Mouse (Mus musculus): ENCODE data around the gene Hspb6. TPM values are rescaled to one million over a fixed set of nuclear protein-coding genes. Genes with fewer than 3 reads are reported as not detected.

Hspb6 gene
- polyA plus RNA-seq, 1 experiment from 2014 or later, result 6.9 TPM

GRCm38 (mm10) chr7:30525954-30526353 lies 26.0 kb upstream of the Hspb6 start:
- no peaks in the 10 kb centered on the region for H3K27me3 ChIP-seq (ENCODE audit: control insufficient read depth, insufficient read depth, low read length)
- no peak overlapping the region for H3K4me3 ChIP-seq (ENCODE audit: low read depth, low read length)
- no peaks in the 10 kb centered on the region for H3K9me3 ChIP-seq (ENCODE audit: control insufficient read depth, low read length)
- WGBS, result 23% methylated on average over 10 of the region's 10 CpGs
- H3K9ac ChIP-seq (ENCODE audit: low read length), result no peak overlapping the region; the same call in 1 of the 2 replicates
- H3K4me2 ChIP-seq (ENCODE audit: low read depth, severe bottlenecking), result no peak overlapping the region
- peaks cover 25% of the 10 kb centered on the region for H3K36me3 ChIP-seq (ENCODE audit: control insufficient read depth, insufficient read depth, low read length)
- 0 out of 2 replicates have a peak, but pooled peaks cover 9% of the 10 kb centered on the region for H3K4me1 ChIP-seq (ENCODE audit: control insufficient read depth, insufficient read depth, low read length)
- DNase-seq (ENCODE audit: low spot score) (no peak), ATAC-seq (ENCODE audit: insufficient number of reproducible peaks, low FRiP score, low TSS enrichment, low read depth) (no peak)
- no peak overlapping the region for H3K27ac ChIP-seq (replicated peaks; ENCODE audit: low read depth, low read length)

GRCm38 (mm10) chr7:30526399-30526798 lies 25.6 kb upstream of the Hspb6 start:
- no peak for DNase-seq (ENCODE audit: low spot score)
- 22% methylated on average over 17 of the region's 17 CpGs for WGBS
- ATAC-seq (ENCODE audit: insufficient number of reproducible peaks, low FRiP score, low TSS enrichment, low read depth), result no peak
- 0 out of 2 replicates have a peak overlapping the region, but pooled peaks have one; percentile 0 for H3K4me3 ChIP-seq (ENCODE audit: low read depth, low read length)
- no peak overlapping the region; the same call in 1 of the 2 replicates for H3K9ac ChIP-seq (ENCODE audit: low read length)
- H3K27me3 ChIP-seq (ENCODE audit: control insufficient read depth, insufficient read depth, low read length), result no peaks in the 10 kb centered on the region
- 0 out of 2 replicates have a peak, but pooled peaks cover 9% of the 10 kb centered on the region for H3K4me1 ChIP-seq (ENCODE audit: control insufficient read depth, insufficient read depth, low read length)
- H3K27ac ChIP-seq (replicated peaks; ENCODE audit: low read depth, low read length), result no peak overlapping the region
- H3K9me3 ChIP-seq (ENCODE audit: control insufficient read depth, low read length), result no peaks in the 10 kb centered on the region
- 0 out of 2 replicates have a peak overlapping the region, but pooled peaks have one; percentile 10 for H3K4me2 ChIP-seq (ENCODE audit: low read depth, severe bottlenecking)
- H3K36me3 ChIP-seq (ENCODE audit: control insufficient read depth, insufficient read depth, low read length), result peaks cover 25% of the 10 kb centered on the region

GRCm38 (mm10) chr7:30526981-30527380 lies 25.0 kb upstream of the Hspb6 start:
- H3K4me2 ChIP-seq (ENCODE audit: low read depth, severe bottlenecking), result no peak overlapping the region
- ATAC-seq (ENCODE audit: insufficient number of reproducible peaks, low FRiP score, low TSS enrichment, low read depth) (no peak), DNase-seq (ENCODE audit: low spot score) (no peak)
- H3K9ac ChIP-seq (ENCODE audit: low read length), result no peak overlapping the region
- H3K36me3 ChIP-seq (ENCODE audit: control insufficient read depth, insufficient read depth, low read length), result peaks cover 25% of the 10 kb centered on the region
- WGBS, result 82% methylated on average over 14 of the region's 14 CpGs
- no peaks in the 10 kb centered on the region for H3K9me3 ChIP-seq (ENCODE audit: control insufficient read depth, low read length)
- no peak overlapping the region for H3K27ac ChIP-seq (replicated peaks; ENCODE audit: low read depth, low read length)
- no peaks in the 10 kb centered on the region for H3K27me3 ChIP-seq (ENCODE audit: control insufficient read depth, insufficient read depth, low read length)
- H3K4me3 ChIP-seq (ENCODE audit: low read depth, low read length), result no peak overlapping the region
- H3K4me1 ChIP-seq (ENCODE audit: control insufficient read depth, insufficient read depth, low read length), result 0 out of 2 replicates have a peak, but pooled peaks cover 9% of the 10 kb centered on the region

- DNase-seq (ENCODE audit: low spot score), result no peak
- no peak overlapping the region for H3K4me3 ChIP-seq (ENCODE audit: low read depth, low read length)
- 85% methylated on average over 9 of the region's 9 CpGs for WGBS
- no peak overlapping the region for H3K9ac ChIP-seq (ENCODE audit: low read length)
- peaks cover 18% of the 10 kb centered on the region; the same call in 1 of the 2 replicates for H3K4me1 ChIP-seq (ENCODE audit: control insufficient read depth, insufficient read depth, low read length)
- no peak for ATAC-seq (ENCODE audit: insufficient number of reproducible peaks, low FRiP score, low TSS enrichment, low read depth)
- no peak overlapping the region for H3K4me2 ChIP-seq (ENCODE audit: low read depth, severe bottlenecking)
- H3K36me3 ChIP-seq (ENCODE audit: control insufficient read depth, insufficient read depth, low read length), result peaks cover 20% of the 10 kb centered on the region
- H3K27me3 ChIP-seq (ENCODE audit: control insufficient read depth, insufficient read depth, low read length), result no peaks in the 10 kb centered on the region
- H3K9me3 ChIP-seq (ENCODE audit: control insufficient read depth, low read length), result no peaks in the 10 kb centered on the region
- H3K27ac ChIP-seq (replicated peaks; ENCODE audit: low read depth, low read length), result no peak overlapping the region
Observed at GRCm38 (mm10) chr7:30531291-30531815, 20.6 kb upstream of the Hspb6 start.

- Histone ChIP-seq H3K36me3 (ENCODE audit: control insufficient read depth, insufficient read depth, low read length) (peaks cover 17% of the 10 kb centered on the region), H3K9ac (ENCODE audit: low read length) (0 out of 2 replicates have a peak overlapping the region, but pooled peaks have one; percentile 23), H3K27me3 (ENCODE audit: control insufficient read depth, insufficient read depth, low read length) (no peaks in the 10 kb centered on the region), H3K9me3 (ENCODE audit: control insufficient read depth, low read length) (no peaks in the 10 kb centered on the region), H3K4me1 (ENCODE audit: control insufficient read depth, insufficient read depth, low read length) (peaks cover 12% of the 10 kb centered on the region; the same call in 1 of the 2 replicates), H3K4me2 (ENCODE audit: low read depth, severe bottlenecking) (no peak overlapping the region), H3K27ac (replicated peaks; ENCODE audit: low read depth, low read length) (no peak overlapping the region), H3K4me3 (ENCODE audit: low read depth, low read length) (no peak overlapping the region)
- ATAC-seq (ENCODE audit: insufficient number of reproducible peaks, low FRiP score, low TSS enrichment, low read depth), result no peak
- DNase-seq (ENCODE audit: low spot score), result no peak
- WGBS, result 55% methylated on average over 8 of the region's 8 CpGs
Observed at GRCm38 (mm10) chr7:30532931-30533330, 19.0 kb upstream of the Hspb6 start.

- DNase-seq (ENCODE audit: low spot score), result no peak
- no peak overlapping the region for H3K27ac ChIP-seq (replicated peaks; ENCODE audit: low read depth, low read length)
Observed at GRCm38 (mm10) chr7:30533941-30534632, 17.9 kb upstream of the Hspb6 start.

GRCm38 (mm10) chr7:30534633-30535577 lies 17.1 kb upstream of the Hspb6 start, which contains the start of gene Arhgap33:
TSS of gene Arhgap33 (minus strand) at chr7:30535060.
- under 1% methylated on average over 49 of the region's 84 CpGs for WGBS
- H3K27ac ChIP-seq (replicated peaks; ENCODE audit: low read depth, low read length), result no peak within 1 kb of the TSS
- peak within 1 kb of the TSS; percentile 46 for H3K4me3 ChIP-seq (ENCODE audit: low read depth, low read length)
- H3K4me2 ChIP-seq (ENCODE audit: low read depth, severe bottlenecking), result peak within 1 kb of the TSS; percentile 84
- H3K27me3 ChIP-seq (ENCODE audit: control insufficient read depth, insufficient read depth, low read length), result no peaks in the 10 kb centered on the region
- DNase-seq (ENCODE audit: low spot score) (peak; percentile 97), ATAC-seq (ENCODE audit: insufficient number of reproducible peaks, low FRiP score, low TSS enrichment, low read depth) (peak; percentile 87)
- H3K9me3 ChIP-seq (ENCODE audit: control insufficient read depth, low read length), result no peaks in the 10 kb centered on the region
- H3K4me1 ChIP-seq (ENCODE audit: control insufficient read depth, insufficient read depth, low read length), result peaks cover 12% of the 10 kb centered on the region; the same call in 1 of the 2 replicates
- peaks cover 2% of the 10 kb centered on the region for H3K36me3 ChIP-seq (ENCODE audit: control insufficient read depth, insufficient read depth, low read length)
- H3K9ac ChIP-seq (ENCODE audit: low read length), result peak within 1 kb of the TSS; percentile 78

More at GRCm38 (mm10) chr7:30533941-30534632, 17.9 kb upstream of the Hspb6 start:
- H3K9me3 ChIP-seq (ENCODE audit: control insufficient read depth, low read length), result no peaks in the 10 kb centered on the region
- peaks cover 8% of the 10 kb centered on the region for H3K36me3 ChIP-seq (ENCODE audit: control insufficient read depth, insufficient read depth, low read length)
- peaks cover 12% of the 10 kb centered on the region; the same call in 1 of the 2 replicates for H3K4me1 ChIP-seq (ENCODE audit: control insufficient read depth, insufficient read depth, low read length)
- peak overlapping the region; percentile 78 for H3K9ac ChIP-seq (ENCODE audit: low read length)
- H3K27me3 ChIP-seq (ENCODE audit: control insufficient read depth, insufficient read depth, low read length), result no peaks in the 10 kb centered on the region
- no peak for ATAC-seq (ENCODE audit: insufficient number of reproducible peaks, low FRiP score, low TSS enrichment, low read depth)
- H3K4me2 ChIP-seq (ENCODE audit: low read depth, severe bottlenecking), result peak overlapping the region; percentile 84
- WGBS, result 8% methylated on average over 26 of the region's 26 CpGs
- peak overlapping the region; percentile 46 for H3K4me3 ChIP-seq (ENCODE audit: low read depth, low read length)

- Histone ChIP-seq H3K4me1 (ENCODE audit: control insufficient read depth, insufficient read depth, low read length) (0 out of 2 replicates have a peak, but pooled peaks cover 1% of the 10 kb centered on the region), H3K27ac (replicated peaks; ENCODE audit: low read depth, low read length) (no peak overlapping the region), H3K4me3 (ENCODE audit: low read depth, low read length) (no peak overlapping the region), H3K9ac (ENCODE audit: low read length) (no peak overlapping the region), H3K9me3 (ENCODE audit: control insufficient read depth, low read length) (no peaks in the 10 kb centered on the region), H3K36me3 (ENCODE audit: control insufficient read depth, insufficient read depth, low read length) (peaks cover 9% of the 10 kb centered on the region; the same call in 1 of the 2 replicates), H3K27me3 (ENCODE audit: control insufficient read depth, insufficient read depth, low read length) (no peaks in the 10 kb centered on the region), H3K4me2 (ENCODE audit: low read depth, severe bottlenecking) (no peak overlapping the region)
- ATAC-seq (ENCODE audit: insufficient number of reproducible peaks, low FRiP score, low TSS enrichment, low read depth) (no peak), DNase-seq (ENCODE audit: low spot score) (no peak)
- WGBS, result 88% methylated on average over 7 of the region's 7 CpGs
Observed at GRCm38 (mm10) chr7:30540572-30540971, 11.4 kb upstream of the Hspb6 start.
